Mouse (Mus musculus): ENCODE data around the gene Ptn. TPM values are rescaled to one million over a fixed set of nuclear protein-coding genes. Genes with fewer than 3 reads are reported as not detected.
"Not testable (repeated sequence)": the region's sequence is repeated elsewhere in the genome, so short reads cannot be mapped to it uniquely, and the experiment has no call there.

The Ptn gene
- polyA plus RNA-seq, 1 experiment from 2014 or later, result 350 TPM

- not testable (repeated sequence) for ATAC-seq; H3K4me1 ChIP-seq (replicated peaks); H3K9ac ChIP-seq; H3K27me3 ChIP-seq (replicated peaks); H3K4me2 ChIP-seq (replicated peaks); H3K36me3 ChIP-seq; H3K27ac ChIP-seq; H3K9me3 ChIP-seq; H3K4me3 ChIP-seq (replicated peaks)
- 96% methylated on average over 7 of the region's 7 CpGs for WGBS
These were observed 80.2 kb downstream of the Ptn start for GRCm38 (mm10) chr6:36729811-36730210.

GRCm38 (mm10) chr6:36728079-36728478, 81.9 kb downstream of the Ptn start:
- Histone ChIP-seq H3K9ac (no peak overlapping the region), H3K27ac (no peak overlapping the region), H3K27me3 (replicated peaks) (no peaks in the 10 kb centered on the region), H3K4me1 (replicated peaks) (peaks cover 2% of the 10 kb centered on the region; the same call in 1 of the 2 replicates), H3K36me3 (peaks cover 6% of the 10 kb centered on the region), H3K9me3 (no peaks in the 10 kb centered on the region), H3K4me2 (replicated peaks) (no peak overlapping the region), H3K4me3 (replicated peaks) (no peak overlapping the region)
- 67% methylated on average over 7 of the region's 7 CpGs for WGBS
- no peak for ATAC-seq

GRCm38 (mm10) chr6:36725509-36726160, 84.4 kb downstream of the Ptn start:
- H3K27ac ChIP-seq, result no peak overlapping the region
- ATAC-seq, result no peak
- 57% methylated on average over 3 of the region's 3 CpGs for WGBS
- peaks cover 2% of the 10 kb centered on the region; the same call in 1 of the 2 replicates for H3K4me1 ChIP-seq (replicated peaks)
- no peak overlapping the region for H3K4me3 ChIP-seq (replicated peaks)
- no peaks in the 10 kb centered on the region for H3K27me3 ChIP-seq (replicated peaks)
- no peak overlapping the region for H3K9ac ChIP-seq
- no peak overlapping the region for H3K4me2 ChIP-seq (replicated peaks)
- H3K9me3 ChIP-seq, result no peaks in the 10 kb centered on the region
- H3K36me3 ChIP-seq, result no peaks in the 10 kb centered on the region; the same call in 1 of the 2 replicates

- Histone ChIP-seq H3K27me3 (replicated peaks) (no peaks in the 10 kb centered on the region), H3K4me2 (replicated peaks) (no peak overlapping the region), H3K27ac (no peak overlapping the region; the same call in 1 of the 2 replicates), H3K9ac (no peak overlapping the region), H3K4me1 (replicated peaks) (peaks cover 2% of the 10 kb centered on the region; the same call in 1 of the 2 replicates), H3K36me3 (no peaks in the 10 kb centered on the region), H3K9me3 (no peaks in the 10 kb centered on the region), H3K4me3 (replicated peaks) (no peak overlapping the region)
- no peak for ATAC-seq
- 52% methylated on average over 5 of the region's 5 CpGs for WGBS
These were observed 87.1 kb downstream of the Ptn start for GRCm38 (mm10) chr6:36722769-36723549.

GRCm38 (mm10) chr6:36713329-36713728, 96.7 kb downstream of the Ptn start:
- WGBS, result 88% methylated on average over 4 of the region's 4 CpGs
- no peak overlapping the region for H3K9ac ChIP-seq
- ATAC-seq, result no peak
- H3K27ac ChIP-seq, result no peak overlapping the region
- H3K4me1 ChIP-seq (replicated peaks), result no peaks in the 10 kb centered on the region
- H3K4me3 ChIP-seq (replicated peaks), result no peak overlapping the region
- no peak overlapping the region for H3K4me2 ChIP-seq (replicated peaks)
- H3K9me3 ChIP-seq, result no peaks in the 10 kb centered on the region
- H3K36me3 ChIP-seq, result no peaks in the 10 kb centered on the region
- H3K27me3 ChIP-seq (replicated peaks), result no peaks in the 10 kb centered on the region

- no peak overlapping the region for H3K9ac ChIP-seq
- no peaks in the 10 kb centered on the region for H3K27me3 ChIP-seq (replicated peaks)
- no peak overlapping the region for H3K4me3 ChIP-seq (replicated peaks)
- no peaks in the 10 kb centered on the region for H3K4me1 ChIP-seq (replicated peaks)
- WGBS, result 51% methylated on average over 3 of the region's 3 CpGs
- H3K9me3 ChIP-seq, result no peaks in the 10 kb centered on the region
- no peak for ATAC-seq
- no peaks in the 10 kb centered on the region for H3K36me3 ChIP-seq
- no peak overlapping the region for H3K4me2 ChIP-seq (replicated peaks)
- H3K27ac ChIP-seq, result no peak overlapping the region
These were observed 114.5 kb downstream of the Ptn start for GRCm38 (mm10) chr6:36695481-36695880.

- Histone ChIP-seq H3K27me3 (replicated peaks) (no peaks in the 10 kb centered on the region), H3K9ac (no peak overlapping the region), H3K36me3 (no peaks in the 10 kb centered on the region), H3K4me2 (replicated peaks) (no peak overlapping the region), H3K9me3 (no peaks in the 10 kb centered on the region), H3K4me3 (replicated peaks) (no peak overlapping the region), H3K4me1 (replicated peaks) (no peaks in the 10 kb centered on the region), H3K27ac (no peak overlapping the region)
- ATAC-seq, result peak; percentile 61
- 28% methylated on average over 1 of the region's 1 CpGs for WGBS
These were observed 118.5 kb downstream of the Ptn start for GRCm38 (mm10) chr6:36691497-36691896.

- no peaks in the 10 kb centered on the region for H3K4me1 ChIP-seq (replicated peaks)
- 87% methylated on average over 4 of the region's 4 CpGs for WGBS
- H3K36me3 ChIP-seq, result no peaks in the 10 kb centered on the region
- no peak overlapping the region for H3K4me2 ChIP-seq (replicated peaks)
- no peak overlapping the region for H3K27ac ChIP-seq
- H3K9ac ChIP-seq, result no peak overlapping the region
- no peak overlapping the region for H3K4me3 ChIP-seq (replicated peaks)
- H3K9me3 ChIP-seq, result no peaks in the 10 kb centered on the region
- H3K27me3 ChIP-seq (replicated peaks), result no peaks in the 10 kb centered on the region
- ATAC-seq, result no peak
These were observed 119.1 kb downstream of the Ptn start for GRCm38 (mm10) chr6:36690941-36691340.

GRCm38 (mm10) chr6:36676710-36677691, 133.0 kb downstream of the Ptn start:
- Histone ChIP-seq H3K4me3 (replicated peaks) (no peak overlapping the region), H3K27me3 (replicated peaks) (no peaks in the 10 kb centered on the region), H3K9ac (no peak overlapping the region), H3K27ac (0 out of 2 replicates have a peak overlapping the region, but pooled peaks have one; percentile 27), H3K36me3 (no peaks in the 10 kb centered on the region), H3K9me3 (no peaks in the 10 kb centered on the region), H3K4me2 (replicated peaks) (no peak overlapping the region), H3K4me1 (replicated peaks) (no peaks in the 10 kb centered on the region)
- WGBS, result 30% methylated on average over 8 of the region's 8 CpGs
- ATAC-seq, result peak; percentile 79

GRCm38 (mm10) chr6:36672399-36673221, 137.4 kb downstream of the Ptn start:
- H3K27ac ChIP-seq, result no peak overlapping the region
- ATAC-seq, result no peak

GRCm38 (mm10) chr6:36671274-36671673, 138.7 kb downstream of the Ptn start:
- 0 out of 2 replicates have a peak, but pooled peaks have one; percentile 25 for ATAC-seq

More at GRCm38 (mm10) chr6:36672399-36673221, 137.4 kb downstream of the Ptn start:
- Histone ChIP-seq H3K4me1 (replicated peaks) (no peaks in the 10 kb centered on the region), H3K9ac (no peak overlapping the region), H3K4me3 (replicated peaks) (no peak overlapping the region), H3K27me3 (replicated peaks) (no peaks in the 10 kb centered on the region), H3K4me2 (replicated peaks) (no peak overlapping the region), H3K36me3 (no peaks in the 10 kb centered on the region), H3K9me3 (no peaks in the 10 kb centered on the region)
- 72% methylated on average over 11 of the region's 11 CpGs for WGBS

More at GRCm38 (mm10) chr6:36671274-36671673, 138.7 kb downstream of the Ptn start:
- H3K27ac ChIP-seq, result no peak overlapping the region
- H3K27me3 ChIP-seq (replicated peaks), result no peaks in the 10 kb centered on the region
- no peak overlapping the region for H3K4me2 ChIP-seq (replicated peaks)
- no peak overlapping the region for H3K4me3 ChIP-seq (replicated peaks)
- no peaks in the 10 kb centered on the region for H3K9me3 ChIP-seq
- H3K36me3 ChIP-seq, result no peaks in the 10 kb centered on the region
- H3K4me1 ChIP-seq (replicated peaks), result no peaks in the 10 kb centered on the region
- no peak overlapping the region for H3K9ac ChIP-seq
- WGBS, result 54% methylated on average over 3 of the region's 3 CpGs

All from intestine, embryonic 15.5 days (tissue).